10 mouse cellular contexts compared by ENCODE assay signal in genomic region chr5:41044465-41044864, GRCm38 (mm10).
DNase-seq lines count a peak whose midpoint lies in the region; ATAC-seq and TF ChIP-seq lines count a peak whose summit lies in the region.
"Had no signal": no experiment of that assay in that cellular context is flagged by ENCODE, and none has a peak within 500 bp of the region (broad histone marks: within the 10 kb centered on the region; RNA-seq: fewer than 3 reads in every experiment).

No protein-coding gene starts in this region.

- no peak overlapping the region for H3K4me3 ChIP-seq in ES-E14 (ENCODE audit: insufficient read depth in 1 of 2, low read depth in 1 of 2, low read length in 2 of 2, poor library complexity in 1 of 2, severe bottlenecking in 1 of 2)
- H3K4me3 ChIP-seq in liver, postnatal 0 days (ENCODE audit: low read depth, low read length): no peak overlapping the region
- H3K4me3 ChIP-seq: heart, embryonic 13.5 days; stomach, embryonic 15.5 days had no signal

- TF ChIP-seq CTCF in liver, postnatal 0 days (IDR thresholded peaks at IDR 0.05; ENCODE audit: low read depth): peak; percentile 71

- DNase-seq in ES-E14 (ENCODE audit: low read depth, low spot score): peak; percentile 44
- DNase-seq in adrenal gland, adult 2 months: peak; percentile 33
- peak; percentile 75 for DNase-seq in embryo, embryonic 11 days
- DNase-seq in heart, postnatal 10 days: peak; percentile 46 to 72
- peak; percentile 16 for DNase-seq in large intestine, adult 2 months (ENCODE audit: low read depth, low spot score)
- DNase-seq in liver, postnatal 0 days: peak; percentile 58
- peak; percentile 47 for DNase-seq in ovary, postnatal 14 days (ENCODE audit: low spot score)

- H3K36me3 ChIP-seq in ES-E14 (ENCODE audit: control insufficient read depth, insufficient read depth, low read length, poor library complexity, severe bottlenecking): no peaks in the 10 kb centered on the region
- no peaks in the 10 kb centered on the region for H3K36me3 ChIP-seq in liver, postnatal 0 days (replicated peaks; ENCODE audit: insufficient read depth, low read length)
- H3K36me3 ChIP-seq: heart, embryonic 13.5 days; stomach, embryonic 15.5 days had no signal

- H3K9ac ChIP-seq in ES-E14 (ENCODE audit: insufficient read depth, low read depth, low read length, poor library complexity, severe bottlenecking): no peak overlapping the region
- H3K9ac ChIP-seq in liver, postnatal 0 days (replicated peaks): no peak overlapping the region
- H3K9ac ChIP-seq: heart, embryonic 13.5 days; stomach, embryonic 15.5 days had no signal

- no peak overlapping the region for H3K27ac ChIP-seq in ES-E14 (ENCODE audit: insufficient read depth, low read depth, low read length, poor library complexity, severe bottlenecking)
- H3K27ac ChIP-seq in liver, postnatal 0 days (ENCODE audit: low read depth): no peak overlapping the region
- H3K27ac ChIP-seq: heart, embryonic 13.5 days; stomach, embryonic 15.5 days had no signal

- H3K9me3 ChIP-seq in ES-E14 (ENCODE audit: control insufficient read depth, insufficient read depth, low read depth, low read length): no peaks in the 10 kb centered on the region
- no peaks in the 10 kb centered on the region for H3K9me3 ChIP-seq in liver, postnatal 0 days (ENCODE audit: low read length)
- H3K9me3 ChIP-seq: heart, embryonic 13.5 days; stomach, embryonic 15.5 days had no signal

- no peaks in the 10 kb centered on the region for H3K27me3 ChIP-seq in liver, postnatal 0 days (ENCODE audit: insufficient read depth, low read length)
- H3K27me3 ChIP-seq: heart, embryonic 13.5 days; stomach, embryonic 15.5 days had no signal

- TF ChIP-seq EP300 in liver, postnatal 0 days (IDR thresholded peaks at IDR 0.05; ENCODE audit: low read depth): no peak

- no peak for ATAC-seq in liver, postnatal 0 days
- ATAC-seq in monocyte, adult 5-6 weeks (replicated peaks; ENCODE audit: insufficient number of reproducible peaks, low FRiP score, low TSS enrichment, poor library complexity, severe bottlenecking): no peak

- intact Hi-C loops in heart, postnatal 10 days (cut with DNase I): no loop called here

- no peak overlapping the region for H3K4me2 ChIP-seq in liver, postnatal 0 days (ENCODE audit: low read depth, low read length)
- H3K4me2 ChIP-seq: heart, embryonic 13.5 days; stomach, embryonic 15.5 days had no signal

- no peaks in the 10 kb centered on the region for H3K4me1 ChIP-seq in ES-E14 (ENCODE audit: control insufficient read depth in 2 of 2, insufficient read depth in 2 of 2, low read length in 2 of 2, poor library complexity in 1 of 2)
- H3K4me1 ChIP-seq in liver, postnatal 0 days (ENCODE audit: insufficient read depth): no peaks in the 10 kb centered on the region
- H3K4me1 ChIP-seq: heart, embryonic 13.5 days; stomach, embryonic 15.5 days had no signal

- in situ Hi-C loops in ES-E14 (cut with MboI; ENCODE audit: low sequenced_read_pairs in 2 of 2, unreplicated experiment in 2 of 2): no loop called here

TF ChIP-seq in ES-E14, 5 proteins besides CTCF, POLR2A, EP300 and RAD21:
- TF ChIP-seq ZC3H11A (IDR thresholded peaks at IDR 0.05; ENCODE audit: borderline replicate concordance, low read depth, low read length): 0 out of 2 replicates have a peak, but pooled peaks have one; percentile 11
- TF ChIP-seq ZNF384 (IDR thresholded peaks at IDR 0.05; ENCODE audit: low read depth, low read length): no peak
TF ChIP-seq in ES-E14: peak in this region for 1.

Comparison
In these comparisons a context has a peak if more than half of its experiments do, and no peak if none do; other contexts are left out.
1. DNase-seq: peak in every context shown above with its lines; median percentile 75 in embryo, embryonic 11 days; 59 in heart, postnatal 10 days; 58 in liver, postnatal 0 days; 47 in ovary, postnatal 14 days; 44 in ES-E14; 33 in adrenal gland, adult 2 months; 16 in large intestine, adult 2 months.